Mouse (Mus musculus) thymus, adult 2 months (tissue): ENCODE results near the gene Plekhg6. TPM values are rescaled to one million over a fixed set of nuclear protein-coding genes. Genes with fewer than 3 reads are reported as not detected.

Source experiments
- DNase-seq: peaks from one replicate; pipeline ENCODE4 v3.0.0; 2021
- H3K27ac ChIP-seq: fragments of 200-500 bp; 2 replicates; pipeline ENCODE4 v1.5.1; 2012; ENCODE audit warnings: low read length, control low read depth; ENCODE audit not compliant: control insufficient read depth, insufficient read depth
- H3K27me3 ChIP-seq: fragments of 200-500 bp; 2 replicates; pipeline ENCODE4 v1.6.1; 2012; ENCODE audit warnings: mild to moderate bottlenecking, low read length, moderate library complexity, mixed read lengths; ENCODE audit not compliant: control insufficient read depth, insufficient read depth
- H3K36me3 ChIP-seq: fragments of 200-500 bp; 2 replicates; pipeline ENCODE4 v1.6.1; 2012; ENCODE audit warnings: mild to moderate bottlenecking, low read length, moderate library complexity; ENCODE audit not compliant: control insufficient read depth, insufficient read depth
- H3K4me1 ChIP-seq: fragments of 200-500 bp; replicated peaks from 2 replicates; pipeline ENCODE4 v1.6.1; 2012; ENCODE audit warnings: low read length; ENCODE audit not compliant: control insufficient read depth, insufficient read depth
- H3K4me3 ChIP-seq: fragments of 200-500 bp; 2 replicates; pipeline ENCODE4 v1.5.1; 2012; ENCODE audit warnings: mild to moderate bottlenecking, low read length, control low read depth, moderate library complexity; ENCODE audit not compliant: control insufficient read depth, insufficient read depth
- CTCF ChIP-seq: fragments of 200-500 bp; IDR thresholded peaks from 2 replicates; pipeline ENCODE4 v1.5.1; 2012; ENCODE audit warnings: mild to moderate bottlenecking, control low read depth, low read length, moderate library complexity, borderline replicate concordance; ENCODE audit not compliant: control insufficient read depth, poor library complexity, insufficient read depth; ENCODE audit errors: extremely low read depth
- POLR2A ChIP-seq: fragments of 200-500 bp; IDR thresholded peaks from 2 replicates; pipeline ENCODE4 v1.6.1; 2012; ENCODE audit warnings: mild to moderate bottlenecking, low read length, control low read depth, moderate library complexity; ENCODE audit not compliant: control insufficient read depth, poor library complexity, insufficient read depth; ENCODE audit errors: extremely low read depth
- WGBS: fragments of 180-500 bp; shearing (Covaris S2); methylation state at CpG from one replicate; pipeline ENCODE4 v1.1.7; 2018; 5-methylcytosine and 5-hydroxymethylcytosine counted together
- polyA plus RNA-seq: library from polyadenylated mRNA; depleted of rRNA; stranded (reverse); fragments of >200 nt; gene quantifications from 2 replicates; pipeline ENCODE4 v1.2.3, GENCODE M21; 2012

Plekhg6 gene
- polyA plus RNA-seq, 1 experiment, result 2.5 TPM

GRCm38 (mm10) chr6:125350995-125351324, 29.6 kb downstream of the Plekhg6 start:
- Histone ChIP-seq H3K4me3 (peak overlapping the region; percentile 99), H3K27me3 (no peaks in the 10 kb centered on the region), H3K4me1 (peaks cover 62% of the 10 kb centered on the region), H3K27ac (peak overlapping the region; percentile 73; the same call in 1 of the 2 replicates), H3K36me3 (no peaks in the 10 kb centered on the region)
- DNase-seq, result no peak
- no peak for TF ChIP-seq POLR2A
- no peak for TF ChIP-seq CTCF
- WGBS, result 83% methylated on average over 2 of the region's 2 CpGs

- H3K27ac ChIP-seq, result peak overlapping the region; percentile 73
- H3K27me3 ChIP-seq, result no peaks in the 10 kb centered on the region
- H3K4me1 ChIP-seq, result peaks cover 61% of the 10 kb centered on the region
- peak overlapping the region; percentile 99 for H3K4me3 ChIP-seq
- WGBS, result 7% methylated on average over 20 of the region's 20 CpGs
- no peaks in the 10 kb centered on the region for H3K36me3 ChIP-seq
- no peak for DNase-seq
- no peak for TF ChIP-seq POLR2A
- TF ChIP-seq CTCF, result no peak
Observed at GRCm38 (mm10) chr6:125350231-125350994, 30.2 kb downstream of the Plekhg6 start.

GRCm38 (mm10) chr6:125349575-125350230, 30.9 kb downstream of the Plekhg6 start:
- H3K4me3 ChIP-seq, result peak overlapping the region; percentile 99
- H3K4me1 ChIP-seq, result peaks cover 64% of the 10 kb centered on the region
- peak; percentile 70 for DNase-seq
- TF ChIP-seq CTCF, result peak; percentile 11; the same call in 1 of the 2 replicates
- peak; percentile 52; the same call in 1 of the 2 replicates for TF ChIP-seq POLR2A
- no peaks in the 10 kb centered on the region for H3K36me3 ChIP-seq
- 0% methylated on average over 27 of the region's 27 CpGs for WGBS
- no peaks in the 10 kb centered on the region for H3K27me3 ChIP-seq
- H3K27ac ChIP-seq, result peak overlapping the region; percentile 73

GRCm38 (mm10) chr6:125348721-125349574, 31.6 kb downstream of the Plekhg6 start, which contains the start of gene Tnfrsf1a:
Gene Tnfrsf1a, plus strand, starts transcription at chr6:125349362.
- Histone ChIP-seq H3K4me1 (peaks cover 56% of the 10 kb centered on the region), H3K36me3 (no peaks in the 10 kb centered on the region), H3K4me3 (peak within 1 kb of the TSS; percentile 99), H3K27me3 (no peaks in the 10 kb centered on the region), H3K27ac (peak within 1 kb of the TSS; percentile 73)
- DNase-seq, result no peak
- no peak for TF ChIP-seq POLR2A
- TF ChIP-seq CTCF, result no peak
- 15% methylated on average over 22 of the region's 22 CpGs for WGBS

GRCm38 (mm10) chr6:125346029-125346428, 34.6 kb downstream of the Plekhg6 start:
- Histone ChIP-seq H3K4me3 (no peak overlapping the region), H3K27ac (no peak overlapping the region; the same call in 1 of the 2 replicates), H3K36me3 (no peaks in the 10 kb centered on the region), H3K27me3 (no peaks in the 10 kb centered on the region), H3K4me1 (peaks cover 36% of the 10 kb centered on the region)
- TF ChIP-seq POLR2A, result no peak
- no peak for TF ChIP-seq CTCF
- DNase-seq, result no peak
- WGBS, result 42% methylated on average over 2 of the region's 2 CpGs

GRCm38 (mm10) chr6:125345625-125346024, 35.0 kb downstream of the Plekhg6 start:
- TF ChIP-seq POLR2A (no peak), CTCF (no peak)
- 17% methylated on average over 1 of the region's 1 CpGs for WGBS
- Histone ChIP-seq H3K27me3 (no peaks in the 10 kb centered on the region), H3K4me1 (peaks cover 37% of the 10 kb centered on the region), H3K27ac (no peak overlapping the region; the same call in 1 of the 2 replicates), H3K4me3 (no peak overlapping the region), H3K36me3 (no peaks in the 10 kb centered on the region)
- DNase-seq, result no peak
